Mouse (Mus musculus): Measurements from ENCODE around the gene Ccna1. TPM values are rescaled to one million over a fixed set of nuclear protein-coding genes. Genes with fewer than 3 reads are reported as not detected.

Ccna1 gene
- polyA plus RNA-seq, 1 experiment from 2014 or later: 14.6 TPM

DNA sequence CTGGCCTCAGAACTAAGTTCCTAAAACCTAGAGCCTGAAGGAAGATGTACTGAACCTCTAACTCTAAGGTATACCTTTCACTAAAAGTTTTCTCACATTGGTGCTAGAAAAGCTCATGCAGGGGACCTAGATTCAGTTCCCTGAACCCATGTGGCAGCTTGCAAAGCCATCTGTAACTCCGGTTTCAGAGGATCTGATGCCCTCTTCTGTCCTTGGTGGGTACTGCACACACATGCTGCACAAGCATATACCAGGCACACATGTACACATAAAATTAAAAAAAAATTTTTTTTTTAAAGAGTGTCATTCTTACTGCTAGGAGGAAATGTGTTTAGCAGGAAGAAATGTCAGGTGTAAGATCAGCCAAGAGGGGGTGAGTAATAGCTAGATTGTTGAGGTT is 33.1 kb downstream of the Ccna1 start:
- Histone ChIP-seq H3K9ac (no peak overlapping the region), H3K36me3 (no peaks in the 10 kb centered on the region), H3K4me2 (replicated peaks) (no peak overlapping the region), H3K4me1 (no peaks in the 10 kb centered on the region), H3K27me3 (no peaks in the 10 kb centered on the region), H3K4me3 (replicated peaks) (no peak overlapping the region), H3K9me3 (replicated peaks) (0 out of 2 replicates have a peak, but pooled peaks cover 3% of the 10 kb centered on the region), H3K27ac (replicated peaks) (no peak overlapping the region)
- 88% methylated on average over 1 of the region's 1 CpGs for WGBS
- no peak for ATAC-seq (ENCODE audit: insufficient number of reproducible peaks, low FRiP score, low TSS enrichment, low read depth)

GRCm38 (mm10) chr3:55012536-55012935 is 42.8 kb downstream of the Ccna1 start:
- H3K4me3 ChIP-seq (replicated peaks): no peak overlapping the region
- H3K9ac ChIP-seq: no peak overlapping the region
- WGBS: 44% methylated on average over 4 of the region's 4 CpGs
- H3K27ac ChIP-seq (replicated peaks): no peak overlapping the region
- no peaks in the 10 kb centered on the region for H3K9me3 ChIP-seq (replicated peaks)
- H3K4me1 ChIP-seq: no peaks in the 10 kb centered on the region
- ATAC-seq (ENCODE audit: insufficient number of reproducible peaks, low FRiP score, low TSS enrichment, low read depth): no peak
- H3K27me3 ChIP-seq: no peaks in the 10 kb centered on the region
- no peak overlapping the region for H3K4me2 ChIP-seq (replicated peaks)
- no peaks in the 10 kb centered on the region for H3K36me3 ChIP-seq

- Histone ChIP-seq H3K4me2 (replicated peaks) (no peak overlapping the region), H3K9ac (no peak overlapping the region), H3K36me3 (no peaks in the 10 kb centered on the region), H3K4me1 (no peaks in the 10 kb centered on the region), H3K4me3 (replicated peaks) (no peak overlapping the region), H3K27ac (replicated peaks) (no peak overlapping the region), H3K27me3 (no peaks in the 10 kb centered on the region), H3K9me3 (replicated peaks) (no peaks in the 10 kb centered on the region)
- 29% methylated on average over 7 of the region's 7 CpGs for WGBS
- ATAC-seq (ENCODE audit: insufficient number of reproducible peaks, low FRiP score, low TSS enrichment, low read depth): no peak
Measured at GRCm38 (mm10) chr3:55011681-55012080, 43.6 kb downstream of the Ccna1 start.

- H3K27ac ChIP-seq (replicated peaks): no peak overlapping the region
- H3K4me2 ChIP-seq (replicated peaks): no peak overlapping the region
- H3K36me3 ChIP-seq: no peaks in the 10 kb centered on the region
- H3K4me3 ChIP-seq (replicated peaks): no peak overlapping the region
- no peak for ATAC-seq (ENCODE audit: insufficient number of reproducible peaks, low FRiP score, low TSS enrichment, low read depth)
- no peak overlapping the region for H3K9ac ChIP-seq
- no peaks in the 10 kb centered on the region for H3K27me3 ChIP-seq
- 62% methylated on average over 6 of the region's 6 CpGs for WGBS
- no peaks in the 10 kb centered on the region for H3K4me1 ChIP-seq
- no peaks in the 10 kb centered on the region for H3K9me3 ChIP-seq (replicated peaks)
Measured at GRCm38 (mm10) chr3:55008965-55009741, 46.1 kb downstream of the Ccna1 start.

- 69% methylated on average over 4 of the region's 4 CpGs for WGBS
- no peaks in the 10 kb centered on the region for H3K9me3 ChIP-seq (replicated peaks)
- no peaks in the 10 kb centered on the region for H3K36me3 ChIP-seq
- no peak overlapping the region for H3K4me3 ChIP-seq (replicated peaks)
- no peak overlapping the region for H3K27ac ChIP-seq (replicated peaks)
- no peaks in the 10 kb centered on the region for H3K27me3 ChIP-seq
- no peak for ATAC-seq (ENCODE audit: insufficient number of reproducible peaks, low FRiP score, low TSS enrichment, low read depth)
- H3K4me2 ChIP-seq (replicated peaks): no peak overlapping the region
- no peak overlapping the region for H3K9ac ChIP-seq
- no peaks in the 10 kb centered on the region for H3K4me1 ChIP-seq
Measured at GRCm38 (mm10) chr3:55004036-55004435, 51.3 kb downstream of the Ccna1 start.

- Histone ChIP-seq H3K4me2 (replicated peaks) (no peak overlapping the region), H3K9ac (no peak overlapping the region), H3K27ac (replicated peaks) (no peak overlapping the region), H3K36me3 (no peaks in the 10 kb centered on the region), H3K4me1 (no peaks in the 10 kb centered on the region), H3K9me3 (replicated peaks) (no peaks in the 10 kb centered on the region), H3K27me3 (no peaks in the 10 kb centered on the region), H3K4me3 (replicated peaks) (no peak overlapping the region)
- 70% methylated on average over 4 of the region's 4 CpGs for WGBS
- ATAC-seq (ENCODE audit: insufficient number of reproducible peaks, low FRiP score, low TSS enrichment, low read depth): no peak
Measured at GRCm38 (mm10) chr3:55001677-55002076, 53.6 kb downstream of the Ccna1 start.

Other genes with a start within 250 kb of the Ccna1 start
- gene Rfxap, start 247.7 kb downstream of the Ccna1 start, polyA plus RNA-seq (2015; fragmentation: Nextera tagmentation; extraction: Ambion mirVana): 44.7 and 45.9 TPM in 2 replicates
- 0.16 TPM in 1 of 2 replicates, not detected in the other for gene Sertm1, start 139.6 kb downstream of the Ccna1 start, polyA plus RNA-seq (2015; fragmentation: Nextera tagmentation; extraction: Ambion mirVana)
- 65.9 and 67.8 TPM in 2 replicates for gene Spg20, start 56.6 kb upstream of the Ccna1 start, polyA plus RNA-seq (2015; fragmentation: Nextera tagmentation; extraction: Ambion mirVana)
- 0.05 and 0.07 TPM in 2 replicates for gene Ccdc169, start 81.8 kb upstream of the Ccna1 start, polyA plus RNA-seq (2015; fragmentation: Nextera tagmentation; extraction: Ambion mirVana)
- gene Sohlh2, start 126.5 kb upstream of the Ccna1 start, polyA plus RNA-seq (2015; fragmentation: Nextera tagmentation; extraction: Ambion mirVana): not detected in 2 replicates
- gene Dclk1, start 186.9 kb upstream of the Ccna1 start, polyA plus RNA-seq (2015; fragmentation: Nextera tagmentation; extraction: Ambion mirVana): 64.6 and 75.2 TPM in 2 replicates